Comparison of ENCODE assay signal across 19 mouse cellular contexts in the genomic region with DNA sequence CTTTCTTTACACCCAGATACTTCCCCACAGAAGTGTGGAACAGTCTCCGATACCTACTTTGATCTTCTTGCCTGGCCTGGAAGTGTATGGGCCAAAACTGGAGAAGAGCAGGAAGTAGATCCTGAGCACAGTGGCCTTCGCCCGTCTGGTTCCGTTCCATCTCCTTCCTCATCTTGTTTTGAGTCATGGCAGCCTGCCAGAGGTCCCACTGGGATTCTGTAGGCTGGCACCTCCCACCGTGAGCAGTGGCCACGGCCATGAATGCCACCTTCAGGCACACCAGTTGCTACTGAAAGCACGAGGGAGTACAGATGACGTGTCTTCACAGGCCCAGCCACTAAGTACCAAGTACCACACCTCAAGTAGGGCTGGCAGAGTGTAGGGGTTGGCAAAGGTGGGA.
A peak's percentile ranks its signal among the peaks of the same experiment; 100 is the strongest.
DNase-seq lines count a peak whose midpoint lies in the region.
"Had no signal": no experiment of that assay in that cellular context is flagged by ENCODE, and none has a peak within 500 bp of the region (broad histone marks: within the 10 kb centered on the region; RNA-seq: fewer than 3 reads in every experiment).

No protein-coding gene starts in this region.

- H3K4me1 ChIP-seq in heart, embryonic 10.5 days = peaks cover 7% of the 10 kb centered on the region; the same call in 1 of the 2 replicates
- peaks cover 6% of the 10 kb centered on the region; the same call in 1 of the 2 replicates for H3K4me1 ChIP-seq in brown adipose tissue, adult 24 weeks (ENCODE audit: control insufficient read depth, insufficient read depth, insufficient read length, low read length)
- H3K4me1 ChIP-seq: forebrain, embryonic 10.5 days; heart, embryonic 13.5 days; intestine, embryonic 15.5 days had no signal

- H3K4me3 ChIP-seq in heart, embryonic 10.5 days = no peak overlapping the region
- no peak overlapping the region for H3K4me3 ChIP-seq in brown adipose tissue, adult 24 weeks (ENCODE audit: insufficient read depth, low read depth, low read length)
- H3K4me3 ChIP-seq: forebrain, embryonic 10.5 days; heart, embryonic 13.5 days; intestine, embryonic 15.5 days; megakaryocyte, embryonic 14.5 days had no signal

- 58% methylated on average over 8 of the region's 8 CpGs for WGBS in heart, embryonic 10.5 days

- no peak overlapping the region for H3K27ac ChIP-seq in heart, embryonic 10.5 days
- peak overlapping the region; percentile 43; the same call in 1 of the 2 replicates for H3K27ac ChIP-seq in brown adipose tissue, adult 24 weeks (replicated peaks; ENCODE audit: low read depth, low read length)
- H3K27ac ChIP-seq: forebrain, embryonic 10.5 days; heart, embryonic 13.5 days; intestine, embryonic 15.5 days; kidney, postnatal 0 days had no signal

- H3K36me3 ChIP-seq in heart, embryonic 10.5 days = no peaks in the 10 kb centered on the region
- H3K36me3 ChIP-seq: forebrain, embryonic 10.5 days; heart, embryonic 13.5 days; intestine, embryonic 15.5 days had no signal

- H3K9me3 ChIP-seq in heart, embryonic 10.5 days = no peaks in the 10 kb centered on the region
- H3K9me3 ChIP-seq: forebrain, embryonic 10.5 days; heart, embryonic 13.5 days; intestine, embryonic 15.5 days; megakaryocyte, embryonic 14.5 days had no signal

- peak; percentile 86 for DNase-seq in heart, adult 11 months
- DNase-seq in heart, embryonic 10.5 days (ENCODE audit: low spot score) = no peak
- peak; percentile 28 for DNase-seq in kidney, postnatal 10 days
- no peak for DNase-seq in kidney, adult 11 months
- peak; percentile 49 for DNase-seq in testis, postnatal 10 days (ENCODE audit: low spot score)
- no peak for DNase-seq in testis, postnatal 14 days (ENCODE audit: low spot score)
- DNase-seq in spleen, postnatal 14 days (ENCODE audit: low spot score in 2 of 2) = no peak
- DNase-seq: cerebellum, adult 11 months; forebrain, postnatal 0 days; liver, postnatal 0 days; lung, postnatal 14 days; thymus, adult 18-20 months; thymus, postnatal 4 days had no signal

- no peaks in the 10 kb centered on the region; the same call in 1 of the 2 replicates for H3K27me3 ChIP-seq in heart, embryonic 10.5 days (ENCODE audit: insufficient read depth, poor library complexity, severe bottlenecking)
- H3K27me3 ChIP-seq: intestine, embryonic 15.5 days; megakaryocyte, embryonic 14.5 days had no signal

Comparison
In these comparisons a context has a peak if more than half of its experiments do, and no peak if none do; other contexts are left out.
1. DNase-seq: peak in heart, adult 11 months (single experiment), kidney, postnatal 10 days (single experiment) and testis, postnatal 10 days (single experiment); none in heart, embryonic 10.5 days (single experiment), kidney, adult 11 months (single experiment), testis, postnatal 14 days (single experiment) and spleen, postnatal 14 days (0 of 2).